Mouse (Mus musculus) liver, embryonic 14.5 days (tissue): ENCODE measurements at regions not wholly inside any gene's neighbourhood (a gene's known extent, or its start where the extent isn't known, plus 50 kb on each side); places are given as distances from the start of the nearest gene placed in this dataset.
A peak's percentile ranks its signal among the peaks of the same experiment; 100 is the strongest.

Source experiments
- ATAC-seq: fragments of 200-750 bp; cut with Nextera tagmentation; 2 replicates; pipeline ENCODE4 v1.8.0; 2017; ENCODE audit warnings: moderate number of reproducible peaks, mild to moderate bottlenecking, moderate library complexity; ENCODE audit not compliant: insufficient read depth
- DNase-seq, 3 experiments: peaks; one replicate each; pipeline ENCODE4 v3.0.0-alpha.2; 2012 to 2013; ENCODE audit warnings: low read depth in 3 of 3, low spot score in 3 of 3
- H3K27ac ChIP-seq: fragments of 300-500 bp; sonication (generic); 2 replicates; pipeline ENCODE4 v1.5.1; 2014; ENCODE audit warnings: moderate library complexity, mild to moderate bottlenecking, control low read depth, inconsistent platforms
- H3K27me3 ChIP-seq: fragments of 300-500 bp; sonication (generic); 2 replicates; pipeline ENCODE4 v1.6.1; 2014; ENCODE audit warnings: mild to moderate bottlenecking, low read length, moderate library complexity; ENCODE audit not compliant: control insufficient read depth, insufficient read depth
- H3K36me3 ChIP-seq: fragments of 300-500 bp; sonication (generic); replicated peaks from 2 replicates; pipeline ENCODE4 v1.6.1; 2014; ENCODE audit warnings: low read depth; ENCODE audit not compliant: control insufficient read depth, insufficient read depth
- H3K4me1 ChIP-seq, 2 experiments: fragments of 200-500 bp in 1 of 2; fragments of 300-500 bp in 1 of 2; sonication (generic) in 1 of 2; replicated peaks; 2 replicates each; pipeline ENCODE4 v1.6.1; 2012 to 2014; ENCODE audit warnings: antibody characterized with exemption in 1 of 2, inconsistent platforms in 1 of 2, low read length in 1 of 2; ENCODE audit not compliant: control insufficient read depth in 2 of 2, insufficient read depth in 2 of 2
- H3K4me2 ChIP-seq: fragments of 300-500 bp; sonication (generic); 2 replicates; pipeline ENCODE4 v1.6.1; 2014; ENCODE audit warnings: low read depth, mild to moderate bottlenecking, control low read depth, moderate library complexity
- H3K4me3 ChIP-seq, 2 experiments: fragments of 200-500 bp in 1 of 2; fragments of 300-500 bp in 1 of 2; sonication (generic) in 1 of 2; 2 replicates each; pipeline ENCODE4 v1.5.1; 2012 to 2014; ENCODE audit warnings: low read depth in 2 of 2, low read length in 2 of 2, mild to moderate bottlenecking in 2 of 2, control low read depth in 1 of 2, inconsistent platforms in 1 of 2, moderate library complexity in 1 of 2; ENCODE audit not compliant: insufficient read depth in 1 of 2
- H3K9ac ChIP-seq: fragments of 300-500 bp; sonication (generic); replicated peaks from 2 replicates; pipeline ENCODE4 v1.6.1; 2014; ENCODE audit warnings: mild to moderate bottlenecking, control low read depth, moderate library complexity
- H3K9me3 ChIP-seq: fragments of 300-500 bp; sonication (generic); 2 replicates; pipeline ENCODE4 v1.6.1; 2016; ENCODE audit warnings: low read length, mixed read lengths; ENCODE audit not compliant: control insufficient read depth
- CTCF ChIP-seq: IDR thresholded peaks from 2 replicates; pipeline ENCODE4 v1.5.1; 2016; ENCODE audit warnings: antibody characterized with exemption, low read depth, control low read depth
- EP300 ChIP-seq: IDR thresholded peaks from 2 replicates; pipeline ENCODE4 v1.6.1; 2016; ENCODE audit warnings: antibody characterized with exemption, low read depth
- WGBS: fragments of 180-500 bp; shearing (Covaris S2); extraction: QIAGEN DNeasy Blood & Tissue Kit; methylation state at CpG from one replicate; pipeline ENCODE4 v1.1.7; 2014; ENCODE audit not compliant: insufficient replicate concordance; 5-methylcytosine and 5-hydroxymethylcytosine counted together

- H3K4me3 ChIP-seq, result no peak overlapping the region
- H3K9me3 ChIP-seq, result no peaks in the 10 kb centered on the region
- no peaks in the 10 kb centered on the region for H3K27me3 ChIP-seq
- TF ChIP-seq CTCF (no peak), EP300 (peak; percentile 53)
- no peak overlapping the region for H3K9ac ChIP-seq
- H3K36me3 ChIP-seq, result no peaks in the 10 kb centered on the region
- no peak overlapping the region for H3K27ac ChIP-seq
- H3K4me2 ChIP-seq, result no peak overlapping the region
- ATAC-seq, result no peak
- peaks cover 16 to 18% of the 10 kb centered on the region in 2 experiments for H3K4me1 ChIP-seq
- WGBS, result 7% methylated on average over 3 of the region's 3 CpGs
- no peak for DNase-seq
Observed at GRCm38 (mm10) chr13:83378644-83379043, 125.2 kb upstream of the Mef2c start.

- Histone ChIP-seq H3K4me3 (no peak overlapping the region), H3K9me3 (no peaks in the 10 kb centered on the region), H3K9ac (0 out of 2 replicates have a peak overlapping the region, but pooled peaks have one; percentile 27), H3K27ac (peak overlapping the region; percentile 52), H3K4me1 (peaks cover 19 to 20% of the 10 kb centered on the region in 2 experiments), H3K36me3 (no peaks in the 10 kb centered on the region), H3K27me3 (no peaks in the 10 kb centered on the region), H3K4me2 (peak overlapping the region; percentile 45)
- WGBS, result 27% methylated on average over 3 of the region's 3 CpGs
- peak; percentile 100 for ATAC-seq
- DNase-seq, result peak; percentile 74 to 79 (median 79)
- TF ChIP-seq EP300 (peak; percentile 94), CTCF (no peak)
Observed at GRCm38 (mm10) chr13:83382609-83383008, 121.2 kb upstream of the Mef2c start.

GRCm38 (mm10) chr13:83394773-83395172 lies 109.1 kb upstream of the Mef2c start:
- ATAC-seq, result no peak
- H3K36me3 ChIP-seq, result no peaks in the 10 kb centered on the region
- TF ChIP-seq EP300, result no peak
- TF ChIP-seq CTCF, result no peak
- H3K9ac ChIP-seq, result no peak overlapping the region
- H3K4me1 ChIP-seq, result no peaks in the 10 kb centered on the region
- DNase-seq, result no peak
- no peak overlapping the region for H3K27ac ChIP-seq
- WGBS, result 76% methylated on average over 1 of the region's 1 CpGs
- H3K4me2 ChIP-seq, result no peak overlapping the region
- H3K9me3 ChIP-seq, result no peaks in the 10 kb centered on the region
- no peaks in the 10 kb centered on the region for H3K27me3 ChIP-seq
- H3K4me3 ChIP-seq, result no peak overlapping the region

GRCm38 (mm10) chr13:83399381-83399780 lies 104.5 kb upstream of the Mef2c start:
- Histone ChIP-seq H3K4me1 (no peaks in the 10 kb centered on the region), H3K4me2 (no peak overlapping the region), H3K27ac (no peak overlapping the region), H3K4me3 (no peak overlapping the region), H3K27me3 (no peaks in the 10 kb centered on the region), H3K9ac (no peak overlapping the region), H3K9me3 (no peaks in the 10 kb centered on the region), H3K36me3 (no peaks in the 10 kb centered on the region)
- TF ChIP-seq CTCF (no peak), EP300 (no peak)
- DNase-seq (no peak), ATAC-seq (no peak)
- 80% methylated on average over 6 of the region's 6 CpGs for WGBS

GRCm38 (mm10) chr13:83439619-83440436 lies 64.0 kb upstream of the Mef2c start:
- Histone ChIP-seq H3K4me2 (no peak overlapping the region), H3K27ac (no peak overlapping the region), H3K9ac (no peak overlapping the region), H3K27me3 (no peaks in the 10 kb centered on the region), H3K36me3 (no peaks in the 10 kb centered on the region), H3K4me1 (no peaks in the 10 kb centered on the region), H3K4me3 (no peak overlapping the region), H3K9me3 (no peaks in the 10 kb centered on the region)
- TF ChIP-seq CTCF, result no peak
- no peak for TF ChIP-seq EP300
- ATAC-seq (no peak), DNase-seq (no peak)
- WGBS, result 52% methylated on average over 6 of the region's 6 CpGs
